Mouse (Mus musculus) C2C12 (cell line): ENCODE measurements around the gene Tecpr1. TPM values are rescaled to one million over a fixed set of nuclear protein-coding genes. Genes with fewer than 3 reads are reported as not detected.

Experiments used
- H3K27me3 ChIP-seq: one replicate; pipeline ENCODE4 v1.6.1; 2011; ENCODE audit not compliant: control insufficient read depth, insufficient read depth, insufficient read length
- H3K36me3 ChIP-seq: one replicate; pipeline ENCODE4 v1.6.1; 2011; ENCODE audit not compliant: control insufficient read depth, insufficient read depth
- H3K4me3 ChIP-seq: one replicate; pipeline ENCODE4 v1.5.1; 2011; ENCODE audit warnings: mild to moderate bottlenecking, control low read depth; ENCODE audit not compliant: poor library complexity, insufficient read depth, severe bottlenecking
- H3K79me2 ChIP-seq: one replicate; pipeline ENCODE4 v1.6.1; 2011; ENCODE audit not compliant: control insufficient read depth, insufficient read depth
- H3K79me3 ChIP-seq: one replicate; pipeline ENCODE4 v1.6.1; 2011; ENCODE audit warnings: low read depth, control low read depth
- H3ac ChIP-seq: one replicate; pipeline ENCODE3; 2011; ENCODE audit warnings: low read depth; ENCODE audit not compliant: control insufficient read depth, insufficient read length
- CEBPB ChIP-seq: IDR thresholded peaks from one replicate; pipeline ENCODE4 v1.6.1; 2011; ENCODE audit warnings: low read depth, mild to moderate bottlenecking, control low read depth, moderate library complexity
- CTCF ChIP-seq: IDR thresholded peaks from one replicate; pipeline ENCODE4 v1.5.1; 2011; ENCODE audit not compliant: control insufficient read depth, insufficient read depth, insufficient read length
- FOSL1 ChIP-seq: IDR thresholded peaks from one replicate; pipeline ENCODE4 v1.8.0; 2011; ENCODE audit warnings: mild to moderate bottlenecking, low read length; ENCODE audit not compliant: poor library complexity, insufficient read depth, severe bottlenecking
- MAX ChIP-seq: IDR thresholded peaks from one replicate; pipeline ENCODE4 v1.6.1; 2011; ENCODE audit warnings: mild to moderate bottlenecking, control low read depth
- MYOD1 ChIP-seq: IDR thresholded peaks from one replicate; pipeline ENCODE4 v1.6.1; 2011; ENCODE audit warnings: low read depth; ENCODE audit not compliant: control insufficient read depth, insufficient read length
- MYOG ChIP-seq: IDR thresholded peaks from one replicate; pipeline ENCODE4 v1.6.1; 2011; ENCODE audit not compliant: control insufficient read depth, insufficient read length; ENCODE audit errors: extremely low read depth
- USF1 ChIP-seq: IDR thresholded peaks from one replicate; pipeline ENCODE4 v1.6.1; 2011; ENCODE audit warnings: low read depth, mild to moderate bottlenecking, control low read depth, moderate library complexity
- polyA plus RNA-seq: library from polyadenylated mRNA; unstranded; fragments of >200 nt; fragmentation: generic; extraction: Trizol; gene quantifications from one replicate; pipeline ENCODE4 v1.2.1, GENCODE M21; 2012; ENCODE audit warnings: missing spikeins

The Tecpr1 gene
- polyA plus RNA-seq, 1 experiment: 10.5 TPM

DNA sequence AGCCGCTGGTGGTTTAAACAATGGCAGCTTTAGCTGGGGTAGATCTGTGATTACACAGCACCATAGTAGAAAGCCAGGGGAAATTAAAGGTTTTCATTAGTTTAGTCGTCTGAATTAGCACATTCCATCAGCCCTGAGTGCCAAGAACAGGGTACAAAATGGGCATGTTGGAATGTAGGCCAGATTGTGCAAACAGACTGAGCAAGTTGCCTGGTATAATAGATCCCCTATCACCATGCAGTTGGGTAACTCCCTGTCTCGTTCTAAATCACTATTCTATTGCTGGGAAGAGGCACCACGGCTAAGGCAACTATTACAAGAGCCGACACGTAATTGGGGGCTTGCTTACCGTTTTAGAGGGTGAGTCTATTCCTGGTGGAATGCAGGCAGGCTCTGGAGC is 11.3 kb upstream of the Tecpr1 start:
- TF ChIP-seq MYOG (no peak), CEBPB (no peak), MYOD1 (no peak), MAX (no peak), FOSL1 (no peak), CTCF (no peak), USF1 (no peak)
- Histone ChIP-seq H3K36me3 (no peaks in the 10 kb centered on the region), H3K27me3 (no peaks in the 10 kb centered on the region), H3ac (no peak overlapping the region), H3K79me2 (no peaks in the 10 kb centered on the region), H3K4me3 (no peak overlapping the region), H3K79me3 (no peaks in the 10 kb centered on the region)

DNA sequence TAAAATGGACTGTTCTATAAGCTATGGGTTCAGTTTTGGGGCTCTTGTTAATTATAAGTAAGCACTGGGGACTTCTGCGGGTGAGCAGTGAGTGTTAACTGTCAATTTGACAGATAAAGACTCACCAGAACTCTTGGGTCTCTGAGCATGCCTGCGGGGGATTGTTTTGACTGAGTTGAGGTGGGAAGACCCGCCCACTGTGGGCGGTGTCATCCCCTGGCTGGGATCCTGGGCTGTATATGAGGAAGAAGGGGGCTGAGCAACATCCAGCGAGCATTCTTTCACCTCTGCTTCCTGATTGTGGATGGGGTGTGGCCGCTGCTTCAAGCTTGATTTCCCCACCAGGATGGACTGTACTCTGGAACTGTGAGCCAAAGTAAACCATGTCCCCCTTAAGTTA is 10.8 kb upstream of the Tecpr1 start:
- Histone ChIP-seq H3K27me3 (no peaks in the 10 kb centered on the region), H3K79me2 (no peaks in the 10 kb centered on the region)

GRCm38 (mm10) chr5:144232531-144232930 is 9.1 kb upstream of the Tecpr1 start:
- Histone ChIP-seq H3K4me3 (no peak overlapping the region), H3K36me3 (no peaks in the 10 kb centered on the region), H3K79me2 (no peaks in the 10 kb centered on the region), H3ac (no peak overlapping the region), H3K79me3 (no peaks in the 10 kb centered on the region), H3K27me3 (no peaks in the 10 kb centered on the region)
- TF ChIP-seq CTCF: no peak
- TF ChIP-seq MAX: no peak

More for the DNA sequence above, 10.8 kb upstream of the Tecpr1 start:
- Histone ChIP-seq H3K36me3 (no peaks in the 10 kb centered on the region), H3K4me3 (no peak overlapping the region), H3ac (no peak overlapping the region), H3K79me3 (no peaks in the 10 kb centered on the region)
- no peak for TF ChIP-seq MYOD1
- no peak for TF ChIP-seq MAX

DNA sequence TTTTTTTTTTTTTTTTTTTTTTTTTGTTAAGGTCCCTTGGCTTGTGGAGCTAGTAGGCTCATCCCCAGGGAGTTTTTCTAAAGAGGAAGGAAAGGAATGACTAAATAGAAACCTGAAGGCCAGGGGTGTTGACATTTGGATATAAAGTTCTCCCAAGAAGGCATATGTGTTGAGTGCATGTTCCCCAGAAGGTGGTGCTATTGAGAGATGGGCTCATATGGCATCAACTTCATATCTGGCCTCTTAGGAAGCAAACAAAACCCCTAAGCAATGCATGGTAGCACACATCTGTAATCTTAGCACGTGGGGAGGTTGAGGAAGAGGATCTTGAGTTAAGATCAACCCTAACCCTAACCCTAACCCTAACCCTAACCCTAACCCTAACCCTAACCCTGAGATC is 8.0 kb upstream of the Tecpr1 start:
- TF ChIP-seq USF1 (no peak), MAX (no peak), FOSL1 (no peak), MYOG (no peak), MYOD1 (no peak), CEBPB (no peak), CTCF (no peak)
- H3ac ChIP-seq: no peak overlapping the region

DNA sequence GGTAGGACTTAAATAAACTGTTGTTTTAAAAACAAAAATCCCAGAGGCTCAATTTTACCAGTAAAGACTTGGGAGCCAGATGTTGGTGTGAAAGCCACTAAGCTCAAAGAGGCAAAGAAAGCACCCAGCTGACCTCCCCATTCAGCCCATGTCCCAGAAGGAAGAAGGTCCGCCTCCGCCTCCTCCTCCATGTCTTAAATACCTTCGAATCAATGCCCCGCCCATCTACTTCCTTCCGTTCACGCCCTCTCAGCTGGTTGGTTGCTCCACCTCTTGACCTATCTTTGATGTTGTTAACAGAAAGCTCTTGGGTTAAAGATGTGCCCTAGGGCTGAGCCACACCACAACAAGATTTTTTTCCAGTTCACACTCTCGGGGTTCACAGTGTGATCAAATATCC is 6.8 kb upstream of the Tecpr1 start:
- no peaks in the 10 kb centered on the region for H3K79me2 ChIP-seq
- TF ChIP-seq MYOD1: no peak
- no peak overlapping the region for H3ac ChIP-seq
- H3K79me3 ChIP-seq: no peaks in the 10 kb centered on the region
- no peak overlapping the region for H3K4me3 ChIP-seq
- no peaks in the 10 kb centered on the region for H3K27me3 ChIP-seq
- no peaks in the 10 kb centered on the region for H3K36me3 ChIP-seq

More for the DNA sequence above, 8.0 kb upstream of the Tecpr1 start:
- Histone ChIP-seq H3K27me3 (no peaks in the 10 kb centered on the region), H3K36me3 (no peaks in the 10 kb centered on the region), H3K79me2 (no peaks in the 10 kb centered on the region), H3K4me3 (no peak overlapping the region), H3K79me3 (no peaks in the 10 kb centered on the region)

GRCm38 (mm10) chr5:144226220-144226619 is 2.8 kb upstream of the Tecpr1 start:
- Histone ChIP-seq H3K4me3 (no peak overlapping the region), H3K27me3 (no peaks in the 10 kb centered on the region), H3K79me3 (no peaks in the 10 kb centered on the region), H3K79me2 (no peaks in the 10 kb centered on the region), H3ac (no peak overlapping the region), H3K36me3 (no peaks in the 10 kb centered on the region)
- TF ChIP-seq MAX (no peak), MYOD1 (no peak)
